Mouse (Mus musculus): ENCODE results near the gene Naaladl1.

GRCm38 (mm10) chr19:6140374-6140677 lies 34.7 kb downstream of the Naaladl1 start:
- TF ChIP-seq CTCF (IDR thresholded peaks at IDR 0.05; ENCODE audit: low read depth), result no peak
- TF ChIP-seq EP300 (IDR thresholded peaks at IDR 0.05; ENCODE audit: low read depth), result no peak

All from heart, postnatal 0 days (tissue).